Mouse (Mus musculus) limb, embryonic 11.5 days (tissue): ENCODE results near the gene Arg1. TPM values are rescaled to one million over a fixed set of nuclear protein-coding genes. Genes with fewer than 3 reads are reported as not detected.

Source experiments
- ATAC-seq: fragments of 200-750 bp; cut with Nextera tagmentation; 2 replicates; pipeline ENCODE4 v1.8.0; 2017; ENCODE audit warnings: low read depth; ENCODE audit not compliant: insufficient number of reproducible peaks, low FRiP score, low TSS enrichment
- DNase-seq: peaks from one replicate; pipeline ENCODE4 v3.0.0-alpha.2; 2015; ENCODE audit warnings: low spot score
- H3K27ac ChIP-seq: fragments of 300-500 bp; sonication (generic); replicated peaks from 2 replicates; pipeline ENCODE4 v1.5.1; 2014; ENCODE audit warnings: low read depth, mild to moderate bottlenecking, low read length
- H3K27me3 ChIP-seq: fragments of 300-500 bp; sonication (generic); 2 replicates; pipeline ENCODE4 v1.6.1; 2014; ENCODE audit warnings: mild to moderate bottlenecking, low read length, mixed read lengths; ENCODE audit not compliant: control insufficient read depth, insufficient read depth
- H3K36me3 ChIP-seq: fragments of 300-500 bp; sonication (generic); 2 replicates; pipeline ENCODE4 v1.6.1; 2014; ENCODE audit warnings: mild to moderate bottlenecking, low read length, moderate library complexity, mixed read lengths; ENCODE audit not compliant: control insufficient read depth, insufficient read depth
- H3K4me1 ChIP-seq: fragments of 300-500 bp; sonication (generic); 2 replicates; pipeline ENCODE4 v1.6.1; 2014; ENCODE audit warnings: low read length, mixed read lengths; ENCODE audit not compliant: control insufficient read depth, insufficient read depth
- H3K4me2 ChIP-seq: fragments of 300-500 bp; sonication (generic); 2 replicates; pipeline ENCODE4 v1.6.1; 2014; ENCODE audit warnings: low read depth, mild to moderate bottlenecking, moderate library complexity; ENCODE audit not compliant: severe bottlenecking
- H3K4me3 ChIP-seq: fragments of 300-500 bp; sonication (generic); 2 replicates; pipeline ENCODE4 v1.5.1; 2014; ENCODE audit warnings: low read depth, low read length
- H3K9ac ChIP-seq: fragments of 300-500 bp; sonication (generic); 2 replicates; pipeline ENCODE4 v1.6.1; 2014; ENCODE audit warnings: mild to moderate bottlenecking, low read length
- H3K9me3 ChIP-seq: fragments of 300-500 bp; sonication (generic); 2 replicates; pipeline ENCODE4 v1.6.1; 2016; ENCODE audit warnings: low read length; ENCODE audit not compliant: control insufficient read depth
- WGBS: fragments of 180-500 bp; shearing (Covaris S2); extraction: QIAGEN DNeasy Blood & Tissue Kit; methylation state at CpG from one replicate; pipeline ENCODE4 v1.1.7; 2014; 5-methylcytosine and 5-hydroxymethylcytosine counted together
- polyA plus RNA-seq: library from polyadenylated mRNA; unstranded; fragments of >200 nt; fragmentation: Nextera tagmentation; extraction: Ambion mirVana; gene quantifications from 2 replicates; pipeline ENCODE4 v1.2.1, GENCODE M21; 2014

The Arg1 gene
- polyA plus RNA-seq, 1 experiment from 2014 or later = 6.4 TPM

DNA sequence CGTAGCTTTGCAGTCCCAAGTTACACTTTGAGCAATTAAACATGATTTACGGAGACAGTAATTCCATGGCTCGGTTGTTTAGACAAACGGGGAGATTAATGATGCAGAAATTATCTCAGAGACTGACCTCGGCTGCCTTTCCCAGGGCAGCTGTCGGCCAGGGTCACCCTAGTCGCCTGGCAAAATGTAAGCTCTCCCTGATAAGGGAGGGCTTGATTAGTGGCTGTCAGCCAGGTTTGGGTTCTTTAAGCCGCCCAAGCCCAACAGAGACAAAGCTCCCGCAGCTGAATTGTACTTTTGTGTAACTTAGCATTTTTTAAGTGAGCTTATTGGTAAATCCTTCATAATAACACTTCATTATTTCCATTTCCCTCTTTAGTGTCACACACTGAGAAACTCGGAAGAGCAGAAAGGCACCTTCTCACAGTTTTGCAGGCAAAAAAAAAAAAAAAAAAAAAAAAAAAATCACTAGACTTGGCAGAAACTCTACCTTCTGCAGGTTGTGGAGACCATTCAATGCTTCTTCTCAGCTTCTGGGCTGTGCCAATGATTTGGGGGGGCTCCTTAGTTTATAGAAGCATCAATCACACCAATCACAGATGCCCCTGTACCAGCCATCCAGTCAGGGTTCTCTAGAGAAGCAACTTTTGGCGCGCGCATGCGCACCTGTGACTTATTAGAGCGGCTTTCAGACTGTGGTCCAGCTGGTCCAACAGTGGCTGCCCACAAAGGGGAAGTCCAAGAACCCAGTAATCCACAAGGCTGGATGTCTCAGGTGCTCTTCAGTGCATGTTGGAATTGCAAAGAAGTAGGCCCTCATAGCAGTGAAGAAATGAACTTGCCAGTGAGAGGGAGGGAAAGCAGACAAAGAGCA, 32.0 kb upstream of the Arg1 start:
- H3K27ac ChIP-seq = no peak overlapping the region
- H3K36me3 ChIP-seq = no peaks in the 10 kb centered on the region
- no peak overlapping the region for H3K9ac ChIP-seq
- ATAC-seq (no peak), DNase-seq (peak; percentile 45)
- H3K4me2 ChIP-seq = no peak overlapping the region
- no peaks in the 10 kb centered on the region for H3K27me3 ChIP-seq
- H3K4me3 ChIP-seq = no peak overlapping the region
- WGBS = 19% methylated on average over 15 of the region's 15 CpGs
- no peaks in the 10 kb centered on the region for H3K4me1 ChIP-seq
- no peaks in the 10 kb centered on the region for H3K9me3 ChIP-seq

- H3K27ac ChIP-seq = no peak overlapping the region
- no peaks in the 10 kb centered on the region for H3K9me3 ChIP-seq
- ATAC-seq (no peak), DNase-seq (peak; percentile 28)
- no peaks in the 10 kb centered on the region for H3K27me3 ChIP-seq
- no peak overlapping the region for H3K4me2 ChIP-seq
- H3K36me3 ChIP-seq = no peaks in the 10 kb centered on the region
- H3K4me3 ChIP-seq = no peak overlapping the region
- no peak overlapping the region for H3K9ac ChIP-seq
- no peaks in the 10 kb centered on the region for H3K4me1 ChIP-seq
- WGBS = 50% methylated on average over 15 of the region's 15 CpGs
These were observed 31.2 kb upstream of the Arg1 start for GRCm38 (mm10) chr10:24958280-24959042.

- no peaks in the 10 kb centered on the region for H3K36me3 ChIP-seq
- no peak overlapping the region for H3K4me3 ChIP-seq
- ATAC-seq = no peak
- no peak overlapping the region for H3K27ac ChIP-seq
- 88% methylated on average over 6 of the region's 6 CpGs for WGBS
- H3K9ac ChIP-seq = no peak overlapping the region
- no peaks in the 10 kb centered on the region for H3K27me3 ChIP-seq
- H3K4me1 ChIP-seq = no peaks in the 10 kb centered on the region
- DNase-seq = no peak
- H3K9me3 ChIP-seq = no peaks in the 10 kb centered on the region
- H3K4me2 ChIP-seq = no peak overlapping the region
These were observed 26.6 kb upstream of the Arg1 start for GRCm38 (mm10) chr10:24953876-24954275.

- DNase-seq = no peak
- Histone ChIP-seq H3K9ac (no peak overlapping the region), H3K36me3 (no peaks in the 10 kb centered on the region), H3K4me1 (no peaks in the 10 kb centered on the region), H3K4me2 (no peak overlapping the region), H3K27ac (no peak overlapping the region), H3K27me3 (no peaks in the 10 kb centered on the region), H3K9me3 (no peaks in the 10 kb centered on the region), H3K4me3 (no peak overlapping the region)
- WGBS = 90% methylated on average over 7 of the region's 7 CpGs
- no peak for ATAC-seq
These were observed 25.3 kb upstream of the Arg1 start for GRCm38 (mm10) chr10:24952549-24952948.

GRCm38 (mm10) chr10:24951575-24951974, 24.3 kb upstream of the Arg1 start:
- H3K9ac ChIP-seq = no peak overlapping the region
- no peak overlapping the region for H3K4me3 ChIP-seq
- H3K4me2 ChIP-seq = no peak overlapping the region
- no peaks in the 10 kb centered on the region for H3K9me3 ChIP-seq
- H3K4me1 ChIP-seq = no peaks in the 10 kb centered on the region
- H3K27me3 ChIP-seq = no peaks in the 10 kb centered on the region
- no peak for DNase-seq
- H3K36me3 ChIP-seq = no peaks in the 10 kb centered on the region
- ATAC-seq = no peak
- WGBS = 84% methylated on average over 8 of the region's 8 CpGs
- H3K27ac ChIP-seq = no peak overlapping the region

GRCm38 (mm10) chr10:24950223-24950622, 22.9 kb upstream of the Arg1 start:
- 82% methylated on average over 4 of the region's 4 CpGs for WGBS
- Histone ChIP-seq H3K36me3 (no peaks in the 10 kb centered on the region), H3K9me3 (no peaks in the 10 kb centered on the region), H3K4me1 (no peaks in the 10 kb centered on the region), H3K27ac (no peak overlapping the region), H3K4me2 (no peak overlapping the region), H3K4me3 (no peak overlapping the region), H3K9ac (no peak overlapping the region), H3K27me3 (no peaks in the 10 kb centered on the region)
- DNase-seq (no peak), ATAC-seq (no peak)

DNA sequence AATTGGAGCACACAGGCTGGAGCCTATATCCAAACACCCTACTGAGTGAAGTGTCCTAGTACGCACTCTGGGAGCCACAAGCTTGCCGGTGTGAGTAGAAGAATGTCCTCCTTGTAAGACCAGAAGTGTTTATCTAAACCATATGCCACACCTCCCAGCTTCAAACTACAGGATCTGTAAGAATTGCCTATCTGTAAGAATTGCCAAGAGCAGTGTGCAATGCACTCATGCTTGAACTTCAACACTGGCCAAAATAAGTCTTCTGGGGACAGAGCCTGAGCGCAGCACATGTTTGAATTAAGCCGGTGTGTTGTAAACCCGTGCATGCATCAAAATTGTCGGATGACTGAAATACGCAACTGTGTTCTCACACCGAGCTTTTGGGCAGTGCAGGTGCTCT, 21.0 kb upstream of the Arg1 start:
- Histone ChIP-seq H3K4me2 (no peak overlapping the region), H3K36me3 (no peaks in the 10 kb centered on the region), H3K4me1 (no peaks in the 10 kb centered on the region), H3K9ac (no peak overlapping the region), H3K27me3 (no peaks in the 10 kb centered on the region), H3K9me3 (no peaks in the 10 kb centered on the region), H3K4me3 (no peak overlapping the region), H3K27ac (no peak overlapping the region)
- 66% methylated on average over 8 of the region's 8 CpGs for WGBS
- ATAC-seq = no peak
- no peak for DNase-seq

- no peaks in the 10 kb centered on the region for H3K9me3 ChIP-seq
- no peak overlapping the region for H3K4me2 ChIP-seq
- 85% methylated on average over 3 of the region's 3 CpGs for WGBS
- H3K27me3 ChIP-seq = no peaks in the 10 kb centered on the region
- no peak overlapping the region for H3K27ac ChIP-seq
- no peaks in the 10 kb centered on the region for H3K4me1 ChIP-seq
- no peak overlapping the region for H3K9ac ChIP-seq
- DNase-seq = no peak
- H3K4me3 ChIP-seq = no peak overlapping the region
- ATAC-seq = no peak
- no peaks in the 10 kb centered on the region for H3K36me3 ChIP-seq
These were observed 20.6 kb upstream of the Arg1 start for GRCm38 (mm10) chr10:24947871-24948270.
